Mouse (Mus musculus) mammary gland, adult 2 months (tissue): Measurements from ENCODE around the gene Adam6a. TPM values are rescaled to one million over a fixed set of nuclear protein-coding genes. Genes with fewer than 3 reads are reported as not detected.

Source experiments
- polyA plus RNA-seq: library from polyadenylated mRNA; depleted of rRNA; stranded (reverse); fragments of >200 nt; gene quantifications from 2 replicates; pipeline ENCODE4 v1.2.3, GENCODE M21; 2012; ENCODE audit warnings: low replicate concordance; rRNA removed

The Adam6a gene
- polyA plus RNA-seq: not detected in 2 replicates

GRCm38 (mm10) chr12:113543608-113544007, at the start of gene Adam6a:
Adam6a (plus strand) TSS chr12:113543908.

Other genes with a start within 250 kb of the Adam6a start
- gene Adam6b, start 54.4 kb upstream of the Adam6a start, polyA plus RNA-seq: 0.22 and 0.24 TPM in 2 replicates